Mouse (Mus musculus) heart, adult 8-10 months (tissue): Measurements from ENCODE around the gene Dtnb. TPM values are rescaled to one million over a fixed set of nuclear protein-coding genes. Genes with fewer than 3 reads are reported as not detected.
"Not testable (repeated sequence)": the region's sequence is repeated elsewhere in the genome, so short reads cannot be mapped to it uniquely, and the experiment has no call there.

Experiments used
- DNase-seq: peaks from one replicate; pipeline ENCODE4 v3.0.0; 2022; ENCODE audit warnings: low spot score
- total RNA-seq, 4 experiments: library from RNA; stranded (reverse); gene quantifications; 2 replicates each; pipeline ENCODE4 v1.2.4; 2022

Dtnb gene
- total RNA-seq, 4 experiments from 2014 or later, result 6.8 to 9.1 (median 8.4) TPM

- peak; percentile 28 for DNase-seq
Measured at GRCm38 (mm10) chr12:3660985-3661635, 88.9 kb downstream of the Dtnb start.

- DNase-seq, result no peak
Measured at GRCm38 (mm10) chr12:3662660-3663059, 90.5 kb downstream of the Dtnb start.

GRCm38 (mm10) chr12:3663386-3663785, 91.2 kb downstream of the Dtnb start:
- no peak for DNase-seq

GRCm38 (mm10) chr12:3669971-3670381, 97.8 kb downstream of the Dtnb start:
- DNase-seq, result no peak

GRCm38 (mm10) chr12:3671117-3671516, 98.9 kb downstream of the Dtnb start:
- no peak for DNase-seq

- no peak for DNase-seq
Measured at GRCm38 (mm10) chr12:3672786-3673185, 100.6 kb downstream of the Dtnb start.

- no peak for DNase-seq
Measured at GRCm38 (mm10) chr12:3673886-3674285, 101.7 kb downstream of the Dtnb start.

GRCm38 (mm10) chr12:3674913-3675312, 102.7 kb downstream of the Dtnb start:
- no peak for DNase-seq

GRCm38 (mm10) chr12:3680721-3681120, 108.5 kb downstream of the Dtnb start:
- no peak for DNase-seq

- DNase-seq, result no peak
Measured at GRCm38 (mm10) chr12:3683041-3683440, 110.9 kb downstream of the Dtnb start.

- peak; percentile 8 for DNase-seq
Measured at GRCm38 (mm10) chr12:3686419-3686940, 114.3 kb downstream of the Dtnb start.

- DNase-seq, result not testable (repeated sequence)
Measured at GRCm38 (mm10) chr12:3690926-3691529, 118.8 kb downstream of the Dtnb start.

- no peak for DNase-seq
Measured at GRCm38 (mm10) chr12:3692795-3693392, 120.7 kb downstream of the Dtnb start.

- peak; percentile 61 for DNase-seq
Measured at GRCm38 (mm10) chr12:3695741-3696501, 123.7 kb downstream of the Dtnb start.

- no peak for DNase-seq
Measured at GRCm38 (mm10) chr12:3700503-3700902, 128.3 kb downstream of the Dtnb start.

GRCm38 (mm10) chr12:3702903-3703302, 130.7 kb downstream of the Dtnb start:
- DNase-seq, result no peak

GRCm38 (mm10) chr12:3719151-3719721, 147.1 kb downstream of the Dtnb start:
- DNase-seq, result no peak

GRCm38 (mm10) chr12:3720527-3720926, 148.3 kb downstream of the Dtnb start:
- no peak for DNase-seq

GRCm38 (mm10) chr12:3723762-3724161, 151.6 kb downstream of the Dtnb start:
- DNase-seq, result no peak

- no peak for DNase-seq
Measured at GRCm38 (mm10) chr12:3724822-3725370, 152.7 kb downstream of the Dtnb start.

GRCm38 (mm10) chr12:3729521-3730075, 157.4 kb downstream of the Dtnb start:
- DNase-seq, result no peak
